Comparison of ENCODE assay signal across 19 mouse cellular contexts in the genomic region with DNA sequence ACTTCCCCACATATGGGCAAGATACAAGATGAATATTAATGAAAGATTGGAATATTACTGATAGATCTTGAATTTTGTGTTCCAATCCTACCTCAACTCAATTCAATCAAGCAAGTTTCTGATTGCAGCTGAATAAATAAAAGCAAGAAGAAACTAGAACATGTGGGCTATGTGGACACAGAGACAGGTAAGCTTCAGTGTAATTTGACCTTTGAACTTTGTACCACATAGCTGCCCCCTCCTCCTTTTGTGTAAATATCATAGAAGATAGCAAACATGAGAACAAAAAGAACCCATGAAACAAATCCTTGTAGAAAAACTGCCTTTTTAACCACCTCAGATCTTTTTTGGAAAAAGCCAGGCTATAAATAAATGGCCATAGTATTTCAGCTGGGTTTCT.
"Had no signal": no experiment of that assay in that cellular context is flagged by ENCODE, and none has a peak within 500 bp of the region (broad histone marks: within the 10 kb centered on the region; RNA-seq: fewer than 3 reads in every experiment).

No protein-coding gene starts in this region.

- H3K27ac ChIP-seq: liver, embryonic 15.5 days; midbrain, embryonic 10.5 days; midbrain, embryonic 13.5 days; neural tube, embryonic 13.5 days; neural tube, embryonic 15.5 days had no signal

- H3K9me3 ChIP-seq: liver, embryonic 15.5 days; midbrain, embryonic 10.5 days; midbrain, embryonic 13.5 days; neural tube, embryonic 13.5 days; neural tube, embryonic 15.5 days had no signal

- H3K9ac ChIP-seq: liver, embryonic 15.5 days; lung, embryonic 14.5 days; midbrain, embryonic 13.5 days; neural tube, embryonic 13.5 days; neural tube, embryonic 15.5 days had no signal

- H3K4me2 ChIP-seq: liver, embryonic 15.5 days; lung, embryonic 14.5 days; midbrain, embryonic 13.5 days; neural tube, embryonic 13.5 days; neural tube, embryonic 15.5 days had no signal

- H3K27me3 ChIP-seq: liver, embryonic 15.5 days; midbrain, embryonic 13.5 days; neural tube, embryonic 13.5 days; neural tube, embryonic 15.5 days had no signal

- ATAC-seq: midbrain, embryonic 13.5 days; midbrain, embryonic 16.5 days had no signal

- H3K36me3 ChIP-seq: liver, embryonic 15.5 days; midbrain, embryonic 10.5 days; midbrain, embryonic 13.5 days; neural tube, embryonic 13.5 days; neural tube, embryonic 15.5 days had no signal

- H3K4me1 ChIP-seq: liver, embryonic 15.5 days; neural tube, embryonic 15.5 days had no signal

- H3K4me3 ChIP-seq: liver, embryonic 15.5 days; midbrain, embryonic 10.5 days; midbrain, embryonic 13.5 days; myocyte; neural tube, embryonic 13.5 days; neural tube, embryonic 15.5 days had no signal

- DNase-seq: lung, adult 18-20 months; lung, embryonic 14.5 days; lung, postnatal 10 days; lung, postnatal 4 days; retina, postnatal 1 day; right cerebral cortex, adult 18-20 months; right cerebral cortex, postnatal 25 days; right cerebral cortex, postnatal 4 days; spleen, adult 18-20 months; thymus, adult 18-20 months; thymus, postnatal 14 days; thymus, postnatal 36 days had no signal
